Mouse (Mus musculus): ENCODE measurements at regions not wholly inside any gene's neighbourhood (a gene's known extent, or its start where the extent isn't known, plus 50 kb on each side); places are given as distances from the start of the nearest gene placed in this dataset.

DNA sequence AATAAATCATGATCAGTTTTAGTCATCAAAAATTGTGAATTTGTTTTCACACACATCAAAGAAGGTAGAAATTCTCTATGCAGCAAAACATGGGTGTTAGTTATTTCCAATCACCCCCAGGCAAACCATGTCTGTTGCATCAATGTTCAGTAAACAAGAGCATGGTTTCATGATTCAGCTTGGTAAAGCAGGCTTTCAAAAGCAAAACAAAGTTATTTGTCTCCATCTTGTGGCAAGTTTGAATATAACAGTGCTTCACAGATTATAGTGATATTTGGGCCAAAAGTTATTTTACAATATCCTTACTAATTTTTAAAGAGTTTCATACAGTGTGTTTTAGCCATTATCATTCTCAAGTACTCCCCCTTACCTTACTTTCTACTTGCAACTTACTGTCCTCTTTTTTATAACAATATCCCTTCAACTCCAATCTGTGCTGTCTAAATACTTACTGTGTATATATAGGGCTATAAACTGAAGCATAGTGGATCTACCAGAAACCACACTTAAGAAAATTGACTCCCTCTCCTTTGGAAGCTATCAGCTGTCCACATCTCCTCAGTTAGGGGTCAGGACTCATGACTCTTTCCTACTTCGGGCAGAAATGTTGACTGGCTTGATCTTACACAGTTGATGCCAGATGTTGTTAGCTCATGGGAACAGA, 211.3 kb upstream of the Foxg1 start:
- no peak overlapping the region for H3K4me2 ChIP-seq (ENCODE audit: low read length)
- no peaks in the 10 kb centered on the region for H3K9me3 ChIP-seq (ENCODE audit: control insufficient read depth, low read length)
- DNase-seq (peak; percentile 85), ATAC-seq (ENCODE audit: low FRiP score, low TSS enrichment) (peak; percentile 55)
- WGBS: 81% methylated on average over 1 of the region's 1 CpGs
- H3K4me1 ChIP-seq (ENCODE audit: control insufficient read depth, insufficient read depth, low read length): no peaks in the 10 kb centered on the region
- H3K9ac ChIP-seq (replicated peaks; ENCODE audit: low read length): no peak overlapping the region
- H3K27ac ChIP-seq (replicated peaks; ENCODE audit: low read depth, low read length): no peak overlapping the region
- H3K36me3 ChIP-seq (ENCODE audit: control insufficient read depth, insufficient read depth, low read length): no peaks in the 10 kb centered on the region
- H3K4me3 ChIP-seq (replicated peaks; ENCODE audit: low read depth, low read length): no peak overlapping the region
- H3K27me3 ChIP-seq (ENCODE audit: control insufficient read depth, insufficient read depth, low read length): no peaks in the 10 kb centered on the region

DNA sequence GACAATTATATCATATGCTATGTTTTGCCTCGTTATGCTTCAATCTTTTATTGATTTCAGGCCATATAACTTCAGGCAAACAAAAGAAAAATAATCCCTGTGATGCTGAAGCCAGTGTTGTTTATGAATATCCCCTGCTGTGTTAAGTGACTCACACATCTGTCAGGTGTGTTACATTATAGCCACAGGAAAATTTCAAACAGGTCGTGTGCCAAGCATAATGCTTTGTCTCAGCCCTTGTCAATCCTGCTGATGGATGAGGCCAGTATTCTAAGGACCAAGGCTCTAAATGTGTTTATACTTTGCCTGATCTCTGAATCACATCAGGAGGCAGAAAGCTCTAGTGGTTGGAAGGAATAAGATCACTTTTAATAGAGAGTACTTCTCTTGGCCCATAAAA, 191.1 kb upstream of the Foxg1 start:
- ATAC-seq (ENCODE audit: low FRiP score, low TSS enrichment) (peak; percentile 48; the same call in 1 of the 2 replicates), DNase-seq (no peak)
- Histone ChIP-seq H3K4me1 (ENCODE audit: control insufficient read depth, insufficient read depth, low read length) (no peaks in the 10 kb centered on the region), H3K9me3 (ENCODE audit: control insufficient read depth, low read length) (no peaks in the 10 kb centered on the region), H3K9ac (replicated peaks; ENCODE audit: low read length) (no peak overlapping the region), H3K27me3 (ENCODE audit: control insufficient read depth, insufficient read depth, low read length) (no peaks in the 10 kb centered on the region), H3K27ac (replicated peaks; ENCODE audit: low read depth, low read length) (no peak overlapping the region), H3K4me2 (ENCODE audit: low read length) (no peak overlapping the region), H3K4me3 (replicated peaks; ENCODE audit: low read depth, low read length) (no peak overlapping the region), H3K36me3 (ENCODE audit: control insufficient read depth, insufficient read depth, low read length) (no peaks in the 10 kb centered on the region)
- 54% methylated on average over 2 of the region's 2 CpGs for WGBS

DNA sequence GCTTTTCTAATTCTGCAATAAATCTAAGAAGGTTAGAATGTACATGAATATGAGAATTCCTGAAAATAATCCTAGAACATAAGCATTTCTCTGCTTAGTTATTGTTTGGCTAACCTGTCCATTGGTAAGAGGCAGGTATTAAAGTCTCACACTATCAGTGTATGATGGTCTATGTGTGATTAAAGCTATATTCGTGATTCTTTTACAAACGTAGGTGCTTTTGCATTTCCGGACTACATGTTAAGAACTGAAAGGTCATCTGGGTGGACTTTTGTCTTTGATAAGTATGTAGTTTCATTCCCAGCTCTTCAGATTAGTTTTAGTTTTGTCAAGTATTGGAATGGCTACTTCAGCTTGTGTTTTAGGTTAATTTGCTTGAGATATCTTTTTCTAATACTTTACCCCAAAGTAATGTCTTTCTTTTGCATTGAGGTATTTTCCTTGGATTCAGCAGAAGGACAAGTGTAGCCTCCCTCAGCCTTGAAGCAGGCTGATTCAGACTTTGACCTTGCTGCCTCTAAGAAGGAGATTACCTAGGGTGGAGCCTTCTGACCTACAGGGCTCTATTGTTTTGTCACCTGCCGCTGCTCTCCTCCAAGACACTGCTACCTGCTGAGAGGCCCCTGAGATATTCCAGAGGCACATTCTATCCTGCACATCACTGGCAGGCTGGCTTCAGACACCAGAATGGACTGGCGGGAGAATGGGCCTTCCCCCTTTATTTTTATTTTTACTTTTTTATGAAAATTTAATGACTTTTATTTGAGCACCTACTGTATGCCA, 148.7 kb upstream of the Foxg1 start:
- DNase-seq: no peak
- Histone ChIP-seq H3K36me3 (ENCODE audit: control insufficient read depth, insufficient read depth, low read length) (no peaks in the 10 kb centered on the region), H3K4me1 (ENCODE audit: control insufficient read depth, insufficient read depth, low read length) (no peaks in the 10 kb centered on the region), H3K27me3 (ENCODE audit: control insufficient read depth, insufficient read depth, low read length) (no peaks in the 10 kb centered on the region), H3K9ac (replicated peaks; ENCODE audit: low read length) (no peak overlapping the region), H3K4me2 (ENCODE audit: low read length) (no peak overlapping the region), H3K4me3 (replicated peaks; ENCODE audit: low read depth, low read length) (no peak overlapping the region), H3K27ac (replicated peaks; ENCODE audit: low read depth, low read length) (no peak overlapping the region), H3K9me3 (ENCODE audit: control insufficient read depth, low read length) (no peaks in the 10 kb centered on the region)
- 78% methylated on average over 5 of the region's 5 CpGs for WGBS
- no peak for ATAC-seq (ENCODE audit: low FRiP score, low TSS enrichment)

Data from midbrain, embryonic 14.5 days (tissue).